Mouse (Mus musculus) stomach, embryonic 15.5 days (tissue): ENCODE data around the gene Gal3st2b. TPM values are rescaled to one million over a fixed set of nuclear protein-coding genes. Genes with fewer than 3 reads are reported as not detected.
"Not testable (repeated sequence)": the region's sequence is repeated elsewhere in the genome, so short reads cannot be mapped to it uniquely, and the experiment has no call there.

Source experiments
- ATAC-seq: fragments of 200-750 bp; cut with Nextera tagmentation; 2 replicates; pipeline ENCODE4 v1.8.0; 2017; ENCODE audit warnings: low read depth, moderate number of reproducible peaks, moderate TSS enrichment; ENCODE audit not compliant: insufficient read depth, low FRiP score
- H3K27ac ChIP-seq: fragments of 300-500 bp; sonication (generic); 2 replicates; pipeline ENCODE4 v1.5.1; 2015; ENCODE audit warnings: mild to moderate bottlenecking, inconsistent platforms
- H3K27me3 ChIP-seq: fragments of 300-500 bp; sonication (generic); replicated peaks from 2 replicates; pipeline ENCODE4 v1.6.1; 2015; ENCODE audit warnings: inconsistent platforms
- H3K36me3 ChIP-seq: fragments of 300-500 bp; sonication (generic); 2 replicates; pipeline ENCODE4 v1.6.1; 2015; ENCODE audit warnings: inconsistent platforms
- H3K4me1 ChIP-seq: fragments of 300-500 bp; sonication (generic); 2 replicates; pipeline ENCODE4 v1.6.1; 2015; ENCODE audit warnings: inconsistent platforms
- H3K4me2 ChIP-seq: fragments of 300-500 bp; sonication (generic); 2 replicates; pipeline ENCODE4 v1.6.1; 2015; ENCODE audit warnings: mild to moderate bottlenecking, inconsistent platforms
- H3K4me3 ChIP-seq: fragments of 300-500 bp; sonication (generic); replicated peaks from 2 replicates; pipeline ENCODE4 v1.5.1; 2015; ENCODE audit warnings: inconsistent platforms
- H3K9ac ChIP-seq: fragments of 300-500 bp; sonication (generic); 2 replicates; pipeline ENCODE4 v1.6.1; 2015; ENCODE audit warnings: inconsistent platforms
- H3K9me3 ChIP-seq: fragments of 300-500 bp; sonication (generic); 2 replicates; pipeline ENCODE4 v1.6.1; 2016; ENCODE audit warnings: inconsistent platforms
- WGBS: fragments of 180-500 bp; shearing (Covaris S2); methylation state at CpG from one replicate; pipeline ENCODE4 v1.1.7; 2015; 5-methylcytosine and 5-hydroxymethylcytosine counted together
- polyA plus RNA-seq: library from polyadenylated mRNA; unstranded; fragments of >200 nt; fragmentation: Nextera tagmentation; extraction: Ambion mirVana; gene quantifications from 2 replicates; pipeline ENCODE4 v1.2.1, GENCODE M21; 2015

Gene Gal3st2b
- polyA plus RNA-seq, 1 experiment from 2014 or later: 0.08 TPM

GRCm38 (mm10) chr1:93988786-93989185 is 70.7 kb downstream of the Gal3st2b start:
- H3K9me3 ChIP-seq: no peaks in the 10 kb centered on the region
- H3K27ac ChIP-seq: no peak overlapping the region
- H3K27me3 ChIP-seq: no peaks in the 10 kb centered on the region
- H3K4me3 ChIP-seq: no peak overlapping the region
- no peak overlapping the region for H3K4me2 ChIP-seq
- H3K9ac ChIP-seq: no peak overlapping the region
- no peaks in the 10 kb centered on the region for H3K4me1 ChIP-seq
- ATAC-seq: no peak
- 66% methylated on average over 3 of the region's 3 CpGs for WGBS
- H3K36me3 ChIP-seq: no peaks in the 10 kb centered on the region

GRCm38 (mm10) chr1:93990209-93990608 is 72.1 kb downstream of the Gal3st2b start, which contains the start of gene Gal3st2c:
Gal3st2c (plus strand) TSS chr1:93990509.
- H3K27ac ChIP-seq, H3K4me3 ChIP-seq, H3K4me1 ChIP-seq, H3K36me3 ChIP-seq, H3K27me3 ChIP-seq, H3K9me3 ChIP-seq, H3K4me2 ChIP-seq, H3K9ac ChIP-seq, ATAC-seq: not testable (repeated sequence)
- 81% methylated on average over 8 of the region's 8 CpGs for WGBS

GRCm38 (mm10) chr1:93991068-93991467 is 73.0 kb downstream of the Gal3st2b start:
- not testable (repeated sequence) for H3K4me1 ChIP-seq, H3K9me3 ChIP-seq, H3K9ac ChIP-seq, H3K36me3 ChIP-seq, H3K27ac ChIP-seq, H3K27me3 ChIP-seq, H3K4me3 ChIP-seq, H3K4me2 ChIP-seq, ATAC-seq
- WGBS: 76% methylated on average over 2 of the region's 2 CpGs

GRCm38 (mm10) chr1:93991491-93991890 is 73.4 kb downstream of the Gal3st2b start:
- ATAC-seq, H3K9ac ChIP-seq, H3K4me2 ChIP-seq, H3K4me3 ChIP-seq, H3K27me3 ChIP-seq, H3K4me1 ChIP-seq, H3K9me3 ChIP-seq, H3K36me3 ChIP-seq, H3K27ac ChIP-seq: not testable (repeated sequence)
- 77% methylated on average over 3 of the region's 3 CpGs for WGBS

Other genes starting within 250 kb of the Gal3st2b start
- gene Bok, start 232.7 kb upstream of the Gal3st2b start, polyA plus RNA-seq: 70.8 and 79.6 TPM in 2 replicates
- 74.5 and 81.2 TPM in 2 replicates for gene Atg4b, start 166.8 kb upstream of the Gal3st2b start, polyA plus RNA-seq
- 51.4 and 54.0 TPM in 2 replicates for gene Thap4, start 163.4 kb upstream of the Gal3st2b start, polyA plus RNA-seq
- gene Dtymk, start 116.4 kb upstream of the Gal3st2b start, polyA plus RNA-seq: 228 and 237 TPM in 2 replicates
- 18.3 and 20.2 TPM in 2 replicates for gene Ing5, start 114.3 kb upstream of the Gal3st2b start, polyA plus RNA-seq
- gene D2hgdh, start 93.4 kb upstream of the Gal3st2b start, polyA plus RNA-seq: 13.0 and 15.7 TPM in 2 replicates
- gene Gal3st2, start 57.0 kb upstream of the Gal3st2b start, polyA plus RNA-seq: 0.06 TPM in 1 of 2 replicates, not detected in the other
- gene Gal3st2c, start 72.2 kb downstream of the Gal3st2b start, polyA plus RNA-seq: not detected in 2 replicates
- gene Neu4, start 102.1 kb downstream of the Gal3st2b start, polyA plus RNA-seq: not detected in 2 replicates
- gene Pdcd1, start 134.2 kb downstream of the Gal3st2b start, polyA plus RNA-seq: 0.30 and 0.44 TPM in 2 replicates